Mouse (Mus musculus) urinary bladder, postnatal 0 days (tissue): ENCODE measurements around the gene Slc25a5. TPM values are rescaled to one million over a fixed set of nuclear protein-coding genes. Genes with fewer than 3 reads are reported as not detected.

Experiments used
- polyA plus RNA-seq: library from polyadenylated mRNA; unstranded; fragments of >200 nt; fragmentation: Nextera tagmentation; extraction: Ambion mirVana; gene quantifications from 2 replicates; pipeline ENCODE4 v1.2.1, GENCODE M21; 2015

Gene Slc25a5
- polyA plus RNA-seq: 536 and 563 TPM in 2 replicates

GRCm38 (mm10) chrX:36795424-36796162 lies at the start of gene Slc25a5:
Gene Slc25a5, plus strand, starts transcription at chrX:36795651.

Other genes starting within 250 kb of the Slc25a5 start
- gene Pgrmc1, start 197.4 kb upstream of the Slc25a5 start, polyA plus RNA-seq: 385 and 424 TPM in 2 replicates
- gene Akap17b, start 150.3 kb upstream of the Slc25a5 start, polyA plus RNA-seq: 2.8 and 3.1 TPM in 2 replicates
- 3.0 and 4.6 TPM in 2 replicates for gene Slc25a43, start 52.0 kb upstream of the Slc25a5 start, polyA plus RNA-seq
- gene Ube2a, start 78.2 kb downstream of the Slc25a5 start, polyA plus RNA-seq: 148 and 150 TPM in 2 replicates
- gene C330007P06Rik, start 78.5 kb downstream of the Slc25a5 start, polyA plus RNA-seq: 14.6 and 18.1 TPM in 2 replicates
- gene Nkrf, start 107.2 kb downstream of the Slc25a5 start, polyA plus RNA-seq: 0.67 and 0.70 TPM in 2 replicates
- gene Sept6, start 196.1 kb downstream of the Slc25a5 start, polyA plus RNA-seq: 7.7 and 8.8 TPM in 2 replicates